Mouse (Mus musculus) olfactory bulb, adult 2 months (tissue): ENCODE results near the gene Col6a6.

Experiments
- CTCF ChIP-seq: fragments of 200-500 bp; IDR thresholded peaks from 2 replicates; pipeline ENCODE4 v1.5.1; 2012; ENCODE audit warnings: low read depth, mild to moderate bottlenecking, low read length, moderate library complexity; ENCODE audit not compliant: insufficient read depth
- POLR2A ChIP-seq: fragments of 200-500 bp; IDR thresholded peaks from 2 replicates; pipeline ENCODE4 v1.6.1; 2012; ENCODE audit warnings: mild to moderate bottlenecking, low read depth, low read length, moderate library complexity; ENCODE audit not compliant: insufficient read depth

GRCm38 (mm10) chr9:105847261-105847660 lies 19.3 kb upstream of the Col6a6 start:
- no peak for TF ChIP-seq CTCF
- TF ChIP-seq POLR2A, result no peak
